Mouse (Mus musculus): ENCODE measurements around the gene Olfr1346. TPM values are rescaled to one million over a fixed set of nuclear protein-coding genes. Genes with fewer than 3 reads are reported as not detected.
"Not testable (repeated sequence)": the region's sequence is repeated elsewhere in the genome, so short reads cannot be mapped to it uniquely, and the experiment has no call there.

Olfr1346 gene
- polyA plus RNA-seq (2016; fragmentation: Nextera tagmentation; extraction: Ambion mirVana), result not detected in 2 replicates

DNA sequence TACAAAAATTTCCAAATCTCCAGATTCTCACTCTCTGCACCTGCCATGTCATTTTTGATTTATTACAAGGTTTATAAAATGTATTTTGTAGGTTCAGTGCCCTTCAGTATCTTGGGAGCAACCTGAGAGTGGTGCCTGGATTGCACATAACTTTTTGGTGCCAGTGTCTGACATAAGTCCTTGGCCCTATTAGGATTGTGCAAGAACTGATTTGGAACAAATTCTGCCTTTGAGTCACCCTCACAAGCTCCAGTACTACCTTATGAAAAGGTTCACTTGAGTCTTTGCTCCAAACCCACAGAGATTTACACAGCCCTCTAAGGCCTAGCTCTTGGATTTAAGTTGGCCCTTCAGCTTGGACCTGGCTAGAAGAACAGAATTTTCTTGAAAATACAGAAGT, at the start of gene Olfr1346:
TSS of gene Olfr1346 (plus strand) at position 151 of the 400 bp plus-strand sequence.
- Histone ChIP-seq H3K4me2 (no peak within 1 kb of the TSS), H3K36me3 (replicated peaks) (no peaks in the 10 kb centered on the region), H3K4me1 (no peaks in the 10 kb centered on the region), H3K9ac (no peak within 1 kb of the TSS), H3K27ac (no peak within 1 kb of the TSS), H3K4me3 (replicated peaks) (no peak within 1 kb of the TSS), H3K9me3 (no peaks in the 10 kb centered on the region), H3K27me3 (no peaks in the 10 kb centered on the region)
- ATAC-seq (ENCODE audit: low FRiP score), result no peak

DNA sequence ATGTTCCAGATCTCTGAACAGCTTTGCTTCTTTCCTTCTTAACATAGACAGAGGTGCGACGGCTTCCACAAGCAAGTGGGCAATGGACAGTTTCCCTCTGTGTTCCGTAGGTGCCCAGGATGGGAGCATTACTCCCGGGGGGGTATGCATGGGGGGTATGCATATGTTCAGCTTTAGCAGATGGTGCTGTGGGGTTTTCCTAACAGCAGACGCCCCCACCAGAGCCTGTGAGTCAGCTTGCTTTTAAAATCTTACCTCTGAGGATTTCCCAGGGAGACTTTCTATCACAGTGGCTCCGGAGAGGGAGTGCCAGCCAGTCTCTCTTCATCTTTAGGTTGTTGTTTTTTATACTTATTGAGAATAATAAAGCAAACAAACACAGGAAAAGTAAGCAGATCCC, 47.0 kb upstream of the Olfr1346 start:
- ATAC-seq (ENCODE audit: low FRiP score), result no peak
- 78% methylated on average over 6 of the region's 6 CpGs for WGBS
- peaks cover 3% of the 10 kb centered on the region; the same call in 1 of the 2 replicates for H3K4me1 ChIP-seq
- no peaks in the 10 kb centered on the region for H3K36me3 ChIP-seq (replicated peaks)
- H3K4me2 ChIP-seq, result no peak overlapping the region
- H3K27me3 ChIP-seq, result no peaks in the 10 kb centered on the region; the same call in 1 of the 2 replicates
- no peak overlapping the region for H3K4me3 ChIP-seq (replicated peaks)
- no peak overlapping the region for H3K9ac ChIP-seq
- H3K9me3 ChIP-seq, result no peaks in the 10 kb centered on the region
- no peak overlapping the region for H3K27ac ChIP-seq

DNA sequence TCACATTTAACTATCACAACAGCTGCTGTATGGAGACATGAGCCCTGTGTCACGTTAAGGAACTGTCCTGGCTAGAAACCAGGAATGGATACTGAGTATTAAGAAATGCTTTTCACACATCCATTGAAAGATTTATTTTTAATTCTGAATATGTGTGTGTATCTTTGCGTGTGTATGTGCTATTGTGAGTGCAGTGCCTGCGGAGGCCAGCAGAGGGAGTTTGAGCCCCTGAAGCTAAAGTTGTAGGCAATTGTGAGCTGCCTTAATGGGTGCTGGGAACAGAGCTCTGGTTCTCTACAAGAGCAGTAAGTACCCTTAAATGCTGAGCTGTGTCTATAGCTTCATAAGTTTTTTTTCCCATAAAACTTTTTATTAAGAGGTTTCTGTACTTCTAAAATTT, 37.5 kb upstream of the Olfr1346 start:
- Histone ChIP-seq H3K9ac (no peak overlapping the region), H3K27me3 (no peaks in the 10 kb centered on the region), H3K9me3 (no peaks in the 10 kb centered on the region), H3K27ac (no peak overlapping the region), H3K36me3 (replicated peaks) (no peaks in the 10 kb centered on the region), H3K4me1 (0 out of 2 replicates have a peak, but pooled peaks cover 1% of the 10 kb centered on the region), H3K4me3 (replicated peaks) (no peak overlapping the region), H3K4me2 (no peak overlapping the region)
- no peak for ATAC-seq (ENCODE audit: low FRiP score)
- 90% methylated on average over 3 of the region's 3 CpGs for WGBS

DNA sequence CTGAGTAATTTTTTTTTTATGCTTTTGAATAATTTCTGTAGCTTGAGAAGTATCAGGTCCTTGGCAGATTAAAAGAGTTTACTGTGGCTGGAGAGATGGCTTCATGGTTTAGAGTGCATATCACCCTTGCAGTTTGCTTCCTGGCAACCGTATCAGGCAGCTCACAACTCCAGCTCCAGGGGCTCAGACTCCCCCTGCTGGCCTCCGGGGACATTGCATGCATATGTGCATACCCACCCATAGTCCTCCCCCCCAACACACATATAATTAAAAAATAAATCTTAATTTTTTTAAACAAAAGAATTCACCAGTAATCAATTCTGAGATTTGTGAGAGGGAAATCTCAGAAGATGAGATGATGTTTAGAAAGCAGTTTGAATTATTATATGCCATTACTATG, 36.6 kb upstream of the Olfr1346 start:
- no peaks in the 10 kb centered on the region for H3K27me3 ChIP-seq
- no peaks in the 10 kb centered on the region for H3K9me3 ChIP-seq
- H3K36me3 ChIP-seq (replicated peaks), result no peaks in the 10 kb centered on the region
- H3K9ac ChIP-seq, result no peak overlapping the region
- H3K27ac ChIP-seq, result no peak overlapping the region
- H3K4me1 ChIP-seq, result peaks cover 9% of the 10 kb centered on the region
- H3K4me2 ChIP-seq, result no peak overlapping the region
- WGBS, result 46% methylated on average over 2 of the region's 2 CpGs
- no peak for ATAC-seq (ENCODE audit: low FRiP score)
- no peak overlapping the region for H3K4me3 ChIP-seq (replicated peaks)

DNA sequence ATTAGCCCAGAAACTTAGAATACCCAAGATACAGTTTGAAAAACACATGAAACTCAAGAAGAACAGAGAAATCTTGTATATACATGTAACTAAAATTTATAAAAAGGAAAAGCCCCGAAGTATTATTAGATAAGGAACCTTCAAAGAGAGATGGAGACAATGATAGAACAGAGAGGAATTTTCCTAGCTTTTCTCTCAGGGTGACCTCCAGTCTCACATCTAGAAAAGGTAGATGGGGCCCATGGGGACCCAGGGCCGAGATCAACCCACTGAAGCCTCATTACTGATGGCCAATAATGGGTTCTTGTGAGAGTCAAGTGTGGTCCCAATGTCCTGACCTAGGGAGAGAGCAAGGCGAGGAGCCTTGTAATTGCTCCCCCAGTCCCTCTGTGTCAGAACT, 28.5 kb upstream of the Olfr1346 start, which contains the start of gene Olfr1344:
TSS of gene Olfr1344 (plus strand) at position 301 of the 400 bp plus-strand sequence.
- ATAC-seq (ENCODE audit: low FRiP score), result no peak
- WGBS, result 82% methylated on average over 3 of the region's 3 CpGs
- Histone ChIP-seq H3K27ac (no peak within 1 kb of the TSS), H3K4me2 (no peak within 1 kb of the TSS), H3K9ac (no peak within 1 kb of the TSS), H3K4me1 (peaks cover 14% of the 10 kb centered on the region), H3K27me3 (no peaks in the 10 kb centered on the region), H3K36me3 (replicated peaks) (no peaks in the 10 kb centered on the region), H3K9me3 (no peaks in the 10 kb centered on the region), H3K4me3 (replicated peaks) (no peak within 1 kb of the TSS)

DNA sequence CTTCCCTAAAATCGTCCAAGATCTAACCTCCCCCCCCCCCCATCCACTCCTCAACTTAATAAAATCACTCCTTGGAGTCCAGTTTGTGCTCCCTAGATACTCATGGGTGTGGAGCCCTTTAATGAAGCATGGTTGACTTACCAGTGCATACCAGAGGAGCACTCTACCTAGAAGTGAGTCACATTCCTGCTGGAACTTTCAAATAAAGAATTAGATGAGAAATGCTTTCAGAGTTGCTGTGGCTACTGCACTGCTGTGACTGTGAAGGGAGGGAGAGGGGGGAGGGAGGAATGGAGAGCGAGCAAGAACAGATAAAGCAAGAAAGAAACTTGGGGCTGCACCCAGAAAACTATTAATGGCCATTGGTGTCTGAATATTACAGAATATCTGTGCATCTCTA, 25.7 kb upstream of the Olfr1346 start:
- no peak overlapping the region for H3K4me2 ChIP-seq
- no peak overlapping the region for H3K27ac ChIP-seq
- no peaks in the 10 kb centered on the region for H3K36me3 ChIP-seq (replicated peaks)
- no peaks in the 10 kb centered on the region for H3K9me3 ChIP-seq
- ATAC-seq (ENCODE audit: low FRiP score), result no peak
- H3K4me3 ChIP-seq (replicated peaks), result no peak overlapping the region
- H3K9ac ChIP-seq, result no peak overlapping the region
- WGBS, result 77% methylated on average over 2 of the region's 2 CpGs
- no peaks in the 10 kb centered on the region for H3K27me3 ChIP-seq
- no peaks in the 10 kb centered on the region for H3K4me1 ChIP-seq

DNA sequence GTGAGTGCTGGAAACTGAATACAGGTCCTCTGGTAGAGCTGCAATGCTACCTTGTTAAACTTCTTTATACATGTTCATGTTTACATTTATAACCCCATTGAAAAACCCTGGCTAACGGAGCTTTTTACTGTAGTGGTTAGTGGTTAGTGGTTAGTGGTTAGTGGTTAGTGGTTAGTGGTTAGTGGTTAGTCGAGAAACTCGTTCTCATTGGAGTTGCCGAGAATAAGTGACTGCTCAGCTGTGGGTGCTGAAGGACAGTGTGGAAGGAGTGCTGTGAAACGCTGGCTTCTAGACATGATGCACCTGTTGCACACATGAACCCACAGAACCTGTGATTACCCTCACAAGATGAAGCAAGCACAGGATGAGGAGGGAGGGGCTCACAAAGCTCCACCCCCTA, 19.1 kb upstream of the Olfr1346 start:
- ATAC-seq (ENCODE audit: low FRiP score), result no peak
- Histone ChIP-seq H3K4me2 (no peak overlapping the region), H3K4me1 (no peaks in the 10 kb centered on the region), H3K9me3 (0 out of 2 replicates have a peak, but pooled peaks cover 5% of the 10 kb centered on the region), H3K4me3 (replicated peaks) (no peak overlapping the region), H3K27ac (no peak overlapping the region), H3K27me3 (no peaks in the 10 kb centered on the region), H3K36me3 (replicated peaks) (no peaks in the 10 kb centered on the region), H3K9ac (no peak overlapping the region)
- 90% methylated on average over 5 of the region's 5 CpGs for WGBS

DNA sequence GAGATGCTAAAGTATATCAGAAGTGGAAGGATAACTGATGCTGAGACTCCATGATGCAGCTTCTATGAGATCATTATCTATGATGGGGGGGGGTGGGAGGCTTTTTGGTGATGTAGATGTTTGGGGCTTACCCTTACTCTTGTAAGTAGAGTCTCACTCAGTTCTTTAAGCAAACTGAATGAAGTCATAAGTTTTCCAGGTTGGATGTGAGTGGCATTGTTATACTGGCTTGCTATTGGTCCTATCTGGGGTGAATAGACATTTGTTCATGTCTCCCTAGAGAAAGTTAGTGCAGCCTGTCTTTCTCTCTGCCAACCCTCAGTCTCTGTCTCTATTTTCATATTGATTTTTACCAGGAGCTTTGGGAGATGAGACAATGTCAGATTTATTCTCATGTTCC, 11.0 kb upstream of the Olfr1346 start, which contains the start of gene Olfr1336:
TSS of gene Olfr1336 (plus strand) at position 301 of the 400 bp plus-strand sequence.
- Histone ChIP-seq H3K4me1 (no peaks in the 10 kb centered on the region), H3K27me3 (no peaks in the 10 kb centered on the region), H3K27ac (no peak within 1 kb of the TSS), H3K9me3 (peaks cover 2% of the 10 kb centered on the region; the same call in 1 of the 2 replicates), H3K4me3 (replicated peaks) (no peak within 1 kb of the TSS), H3K9ac (no peak within 1 kb of the TSS), H3K4me2 (no peak within 1 kb of the TSS), H3K36me3 (replicated peaks) (no peaks in the 10 kb centered on the region)
- no peak for ATAC-seq (ENCODE audit: low FRiP score)

DNA sequence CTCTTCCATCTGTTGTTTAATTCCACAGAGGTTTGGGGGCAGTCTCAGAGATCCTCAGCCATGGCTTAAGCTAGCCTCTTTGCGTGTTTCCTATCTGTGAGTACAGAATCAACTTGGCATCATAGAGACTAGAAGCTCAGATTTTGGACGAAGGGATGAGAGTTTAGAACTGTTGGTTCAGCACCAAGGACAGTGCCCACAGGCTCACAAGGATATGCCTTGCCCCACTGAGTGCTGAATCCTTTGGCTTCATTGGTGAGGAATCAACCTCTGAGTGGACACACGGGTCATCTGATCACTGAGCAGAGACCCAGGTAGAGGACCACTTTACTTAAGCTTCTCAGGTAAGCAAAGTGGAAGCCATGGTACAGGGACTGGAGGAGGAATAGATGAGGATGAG, 10.5 kb upstream of the Olfr1346 start:
- Histone ChIP-seq H3K4me3 (replicated peaks) (no peak overlapping the region), H3K4me1 (no peaks in the 10 kb centered on the region), H3K27me3 (no peaks in the 10 kb centered on the region), H3K9me3 (peaks cover 5% of the 10 kb centered on the region; the same call in 1 of the 2 replicates), H3K9ac (no peak overlapping the region), H3K36me3 (replicated peaks) (no peaks in the 10 kb centered on the region), H3K4me2 (no peak overlapping the region), H3K27ac (no peak overlapping the region)
- WGBS, result 55% methylated on average over 3 of the region's 3 CpGs
- no peak for ATAC-seq (ENCODE audit: low FRiP score)

DNA sequence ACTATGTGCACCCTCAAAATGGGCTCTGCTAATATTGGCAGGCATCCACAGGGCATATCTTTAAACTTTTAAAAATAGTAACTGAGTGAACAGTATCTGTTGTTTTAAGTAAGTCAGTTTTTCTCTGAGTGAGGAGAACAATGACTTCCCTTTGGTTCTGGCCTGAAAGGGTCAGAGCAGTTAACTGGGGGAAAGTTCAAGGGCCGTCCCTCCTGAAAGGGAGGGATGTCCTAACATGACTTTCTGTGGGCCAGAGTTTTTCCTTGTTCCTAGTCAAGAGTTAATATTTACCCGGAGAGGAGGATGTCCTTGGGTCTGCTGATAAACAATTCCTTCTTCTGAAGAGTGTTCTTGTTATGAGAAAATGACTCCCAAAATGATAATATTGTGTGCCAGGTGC, 10.7 kb downstream of the Olfr1346 start:
- H3K4me2 ChIP-seq; H3K9me3 ChIP-seq; H3K9ac ChIP-seq; H3K27me3 ChIP-seq; H3K36me3 ChIP-seq (replicated peaks); H3K4me3 ChIP-seq (replicated peaks); H3K27ac ChIP-seq; ATAC-seq (ENCODE audit: low FRiP score); H3K4me1 ChIP-seq: not testable (repeated sequence)
- 85% methylated on average over 2 of the region's 2 CpGs for WGBS

DNA sequence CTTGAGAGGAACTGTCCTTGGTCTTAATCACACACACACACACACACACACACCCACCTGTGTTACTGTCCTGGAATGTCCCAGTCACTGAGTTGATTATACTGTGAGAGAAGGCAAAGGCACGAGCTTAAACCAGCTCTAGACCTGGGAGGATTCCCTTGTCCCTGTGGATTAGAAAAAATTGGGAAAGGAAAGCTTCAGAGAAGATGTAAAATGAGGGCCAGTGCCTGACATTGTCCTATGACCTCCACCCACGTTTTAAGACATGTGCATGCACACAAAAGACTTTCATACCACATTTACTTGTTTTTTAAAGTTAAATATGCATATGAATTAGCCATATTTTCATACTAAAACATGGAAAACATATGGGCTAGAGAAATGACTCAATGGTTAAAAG, 19.9 kb downstream of the Olfr1346 start, which contains the start of gene Olfr5:
TSS of gene Olfr5 (minus strand) at position 101 of the 400 bp plus-strand sequence.
- Histone ChIP-seq H3K27me3 (no peaks in the 10 kb centered on the region), H3K4me3 (replicated peaks) (no peak within 1 kb of the TSS), H3K36me3 (replicated peaks) (no peaks in the 10 kb centered on the region), H3K4me1 (no peaks in the 10 kb centered on the region), H3K27ac (no peak within 1 kb of the TSS), H3K9ac (no peak within 1 kb of the TSS), H3K4me2 (no peak within 1 kb of the TSS), H3K9me3 (peaks cover 16% of the 10 kb centered on the region; the same call in 1 of the 2 replicates)
- ATAC-seq (ENCODE audit: low FRiP score), result no peak
- 38% methylated on average over 2 of the region's 2 CpGs for WGBS

DNA sequence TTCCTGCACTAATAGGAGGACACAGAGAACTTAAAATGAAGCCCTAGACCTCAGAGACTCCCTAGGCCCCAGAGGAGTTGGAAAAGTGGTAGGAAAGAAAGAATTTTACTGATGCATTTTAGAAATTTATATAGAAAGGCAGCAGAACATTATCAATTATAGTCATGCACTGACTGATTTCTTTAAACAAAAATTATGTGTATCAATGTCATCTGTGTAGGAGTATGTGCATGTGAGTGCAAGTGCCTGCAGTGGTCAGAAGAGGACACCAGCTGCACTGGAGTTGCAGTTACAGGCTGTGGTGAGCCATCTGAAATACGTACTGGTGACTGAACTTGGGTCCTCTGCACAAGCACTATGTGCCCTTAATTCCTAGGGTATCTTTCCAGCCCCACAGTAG, 32.8 kb downstream of the Olfr1346 start, which contains the start of gene Olfr1347:
TSS of gene Olfr1347 (minus strand) at position 101 of the 400 bp plus-strand sequence.
- no peaks in the 10 kb centered on the region for H3K36me3 ChIP-seq (replicated peaks)

DNA sequence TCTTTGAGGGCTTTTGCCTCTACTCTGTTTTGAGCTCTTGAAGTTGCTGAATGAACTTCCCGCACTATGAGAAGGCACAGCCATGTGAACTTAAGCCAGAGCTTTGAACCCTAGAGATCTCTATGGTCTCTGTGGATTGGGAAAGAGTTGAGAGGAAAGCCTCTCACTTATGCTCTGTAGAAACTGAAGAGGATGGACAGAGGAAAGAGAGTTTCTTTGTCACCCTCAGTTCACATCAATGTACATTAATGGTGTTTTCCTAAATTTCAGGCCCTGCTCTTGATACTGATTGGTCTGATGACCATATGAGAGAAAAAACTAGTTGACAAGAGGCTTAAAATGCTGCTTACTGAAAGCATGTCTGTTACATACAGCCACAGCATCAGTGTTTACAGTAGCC, 41.7 kb downstream of the Olfr1346 start, which contains the start of gene Olfr1348:
TSS of gene Olfr1348 (minus strand) at position 101 of the 400 bp plus-strand sequence.
- Histone ChIP-seq H3K27me3 (no peaks in the 10 kb centered on the region), H3K4me2 (no peak within 1 kb of the TSS), H3K4me3 (replicated peaks) (no peak within 1 kb of the TSS), H3K9ac (no peak within 1 kb of the TSS), H3K27ac (no peak within 1 kb of the TSS), H3K4me1 (no peaks in the 10 kb centered on the region), H3K36me3 (replicated peaks) (no peaks in the 10 kb centered on the region), H3K9me3 (peaks cover 12% of the 10 kb centered on the region; the same call in 1 of the 2 replicates)
- no peak for ATAC-seq (ENCODE audit: low FRiP score)
- 89% methylated on average over 1 of the region's 1 CpGs for WGBS

More for the DNA sequence above, 32.8 kb downstream of the Olfr1346 start, which contains the start of gene Olfr1347:
- ATAC-seq (ENCODE audit: low FRiP score), result no peak
- Histone ChIP-seq H3K4me3 (replicated peaks) (no peak within 1 kb of the TSS), H3K27me3 (no peaks in the 10 kb centered on the region), H3K27ac (no peak within 1 kb of the TSS), H3K4me1 (no peaks in the 10 kb centered on the region), H3K4me2 (no peak within 1 kb of the TSS), H3K9me3 (0 out of 2 replicates have a peak, but pooled peaks cover 11% of the 10 kb centered on the region), H3K9ac (no peak within 1 kb of the TSS)
- WGBS, result 44% methylated on average over 1 of the region's 1 CpGs
